Mouse (Mus musculus): ENCODE data around the gene Ccz1. TPM values are rescaled to one million over a fixed set of nuclear protein-coding genes. Genes with fewer than 3 reads are reported as not detected.
A peak's percentile ranks its signal among the peaks of the same experiment; 100 is the strongest.

Gene Ccz1
- total and polyA plus RNA-seq, 3 experiments: 9.3 to 29.6 (median 25.0) TPM

DNA sequence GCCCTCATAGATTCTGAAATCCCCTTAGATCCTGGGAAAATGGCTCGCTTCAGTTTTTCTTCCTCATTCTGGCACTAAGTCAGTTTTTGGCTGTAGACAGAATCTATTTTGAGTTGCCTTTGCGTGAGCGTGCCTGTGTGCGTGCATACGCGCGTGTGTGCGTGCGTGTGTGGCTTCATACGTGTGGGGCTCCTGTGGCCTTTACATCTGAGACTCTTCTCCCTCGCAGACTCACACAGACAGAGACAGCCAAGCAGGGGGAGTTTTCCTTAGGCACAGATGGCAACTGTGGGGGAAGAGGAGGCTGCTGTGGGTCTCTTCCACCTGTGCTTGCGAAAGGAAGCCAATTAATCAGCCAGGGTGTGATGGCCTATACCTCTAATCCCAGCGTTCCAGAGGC, 32.6 kb upstream of the Ccz1 start:
- no peak for TF ChIP-seq CTCF (IDR thresholded peaks at IDR 0.05)
- no peak for TF ChIP-seq EP300 (IDR thresholded peaks at IDR 0.05; ENCODE audit: insufficient read depth, low read depth, low read length)
- no peak for TF ChIP-seq POLR2A (IDR thresholded peaks at IDR 0.05; ENCODE audit: insufficient read depth, low read depth, low read length)
- intact Hi-C loops (cut with DNase I): no loop called here
- H3K79me2 ChIP-seq (replicated peaks; ENCODE audit: control insufficient read depth, insufficient read depth, low read length): no peaks in the 10 kb centered on the region
- 51% methylated on average over 13 of the region's 13 CpGs for WGBS
- no peak for DNase-seq
- no peaks in the 10 kb centered on the region for H3K36me3 ChIP-seq (ENCODE audit: control insufficient read depth, insufficient read depth, low read length)
- no peak overlapping the region for H3K27ac ChIP-seq
- no peaks in the 10 kb centered on the region for H3K4me1 ChIP-seq (ENCODE audit: control insufficient read depth, insufficient read depth, low read length)
- H3K4me3 ChIP-seq: no peak overlapping the region
- no peak overlapping the region for H3K9ac ChIP-seq (ENCODE audit: low read depth, low read length)
- H3K27me3 ChIP-seq (ENCODE audit: control insufficient read depth, insufficient read depth, low read length): no peaks in the 10 kb centered on the region

DNA sequence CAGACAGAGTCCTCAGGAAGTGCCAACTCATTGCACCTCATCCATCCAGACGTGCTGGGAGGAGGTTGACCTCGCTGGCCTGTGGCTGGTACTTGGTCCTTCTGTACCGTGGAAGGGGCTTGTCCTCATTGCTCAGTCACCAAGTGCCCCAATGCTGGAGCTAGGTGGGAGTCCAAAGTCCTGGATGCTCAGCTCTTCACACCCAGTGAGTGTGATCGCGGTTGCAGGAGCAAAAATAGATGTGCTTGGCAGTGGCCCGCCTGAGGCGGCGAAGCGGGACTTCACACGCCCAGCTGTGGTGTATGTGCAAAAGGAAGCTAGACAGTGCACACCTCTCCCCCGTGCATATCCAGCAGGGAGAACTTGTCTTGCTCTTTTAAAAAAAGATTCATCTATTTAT, 28.5 kb upstream of the Ccz1 start:
- DNase-seq: no peak
- Histone ChIP-seq H3K79me2 (replicated peaks; ENCODE audit: control insufficient read depth, insufficient read depth, low read length) (no peaks in the 10 kb centered on the region), H3K36me3 (ENCODE audit: control insufficient read depth, insufficient read depth, low read length) (no peaks in the 10 kb centered on the region), H3K4me1 (ENCODE audit: control insufficient read depth, insufficient read depth, low read length) (no peaks in the 10 kb centered on the region), H3K27me3 (ENCODE audit: control insufficient read depth, insufficient read depth, low read length) (no peaks in the 10 kb centered on the region), H3K27ac (no peak overlapping the region), H3K4me3 (no peak overlapping the region), H3K9ac (ENCODE audit: low read depth, low read length) (no peak overlapping the region)
- no peak for TF ChIP-seq CTCF (IDR thresholded peaks at IDR 0.05)
- no peak for TF ChIP-seq EP300 (IDR thresholded peaks at IDR 0.05; ENCODE audit: insufficient read depth, low read depth, low read length)
- intact Hi-C loops (cut with DNase I): no loop called here
- WGBS: 76% methylated on average over 11 of the region's 11 CpGs

DNA sequence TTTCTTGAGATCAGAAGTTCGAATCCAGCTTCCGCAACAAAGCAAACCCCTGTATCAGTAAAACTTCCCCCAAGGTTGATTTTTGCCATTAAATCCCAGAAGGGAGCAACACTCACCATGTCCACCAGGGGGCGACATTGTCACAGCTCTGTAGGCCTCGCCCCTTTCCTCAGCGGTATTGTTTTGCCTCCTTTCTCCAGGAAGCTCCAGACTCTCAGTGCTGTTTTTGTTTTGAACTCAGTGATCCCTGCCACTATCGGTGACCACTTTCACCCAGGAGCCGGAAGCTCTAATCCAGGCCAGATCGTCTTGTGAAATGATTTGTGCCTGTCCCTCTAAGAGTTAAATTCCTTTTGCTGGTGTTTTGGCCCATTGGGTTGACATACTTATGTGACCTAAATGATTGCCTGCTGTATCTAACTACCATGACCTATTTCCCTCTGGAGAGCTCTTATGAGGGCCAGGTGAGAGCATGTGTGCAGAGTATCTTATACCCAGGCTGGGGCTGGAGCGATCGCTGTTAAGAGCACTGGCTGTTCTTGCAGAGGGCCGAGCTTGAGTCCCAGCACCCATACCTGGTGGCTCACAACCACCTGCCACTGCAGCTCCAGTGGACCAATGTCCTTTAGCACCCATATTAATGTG, 26.2 kb upstream of the Ccz1 start:
- H3K27ac ChIP-seq: no peak overlapping the region
- H3K79me2 ChIP-seq (replicated peaks; ENCODE audit: control insufficient read depth, insufficient read depth, low read length): no peaks in the 10 kb centered on the region
- H3K4me3 ChIP-seq: no peak overlapping the region
- DNase-seq: peak; percentile 62 to 78
- WGBS: 40% methylated on average over 11 of the region's 11 CpGs
- TF ChIP-seq CTCF (IDR thresholded peaks at IDR 0.05): peak; percentile 99
- TF ChIP-seq EP300 (IDR thresholded peaks at IDR 0.05; ENCODE audit: insufficient read depth, low read depth, low read length): peak; percentile 53; the same call in 1 of the 2 replicates
- no peak for TF ChIP-seq POLR2A (IDR thresholded peaks at IDR 0.05; ENCODE audit: insufficient read depth, low read depth, low read length)
- intact Hi-C loops (cut with DNase I): loop anchor here (1.0 to 2.0 kb wide), 2 partner anchors 113 to 694 kb away; no protein-coding TSS in a partner anchor
- no peak overlapping the region for H3K9ac ChIP-seq (ENCODE audit: low read depth, low read length)
- no peaks in the 10 kb centered on the region for H3K36me3 ChIP-seq (ENCODE audit: control insufficient read depth, insufficient read depth, low read length)
- H3K4me1 ChIP-seq (ENCODE audit: control insufficient read depth, insufficient read depth, low read length): no peaks in the 10 kb centered on the region
- no peaks in the 10 kb centered on the region for H3K27me3 ChIP-seq (ENCODE audit: control insufficient read depth, insufficient read depth, low read length)

DNA sequence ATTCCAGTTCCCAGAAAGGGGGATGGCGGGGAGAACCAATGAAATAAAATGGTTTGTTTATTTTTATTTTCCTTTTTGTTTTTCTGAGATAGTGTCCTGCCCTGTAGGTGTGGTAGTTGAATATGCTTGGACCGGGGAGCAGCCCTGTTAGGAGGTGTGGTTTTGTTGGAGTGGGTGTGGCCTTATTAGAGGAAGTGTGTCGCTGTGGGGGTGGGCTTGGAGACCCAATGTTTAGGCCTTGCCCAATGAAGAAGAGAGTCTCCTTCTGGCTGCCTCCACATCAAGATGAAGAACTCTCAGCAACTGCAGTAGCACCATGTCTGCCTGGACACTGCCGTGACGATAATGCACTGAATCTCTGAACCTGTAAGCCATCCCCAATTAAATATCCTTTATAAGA, 25.2 kb upstream of the Ccz1 start:
- Histone ChIP-seq H3K9ac (ENCODE audit: low read depth, low read length) (no peak overlapping the region), H3K27ac (no peak overlapping the region), H3K36me3 (ENCODE audit: control insufficient read depth, insufficient read depth, low read length) (no peaks in the 10 kb centered on the region), H3K4me3 (no peak overlapping the region), H3K4me1 (ENCODE audit: control insufficient read depth, insufficient read depth, low read length) (no peaks in the 10 kb centered on the region), H3K27me3 (ENCODE audit: control insufficient read depth, insufficient read depth, low read length) (no peaks in the 10 kb centered on the region), H3K79me2 (replicated peaks; ENCODE audit: control insufficient read depth, insufficient read depth, low read length) (no peaks in the 10 kb centered on the region)
- intact Hi-C loops (cut with DNase I): loop anchor here (1.0 to 2.0 kb wide), 2 partner anchors 114 to 695 kb away; no protein-coding TSS in a partner anchor
- no peak for DNase-seq
- no peak for TF ChIP-seq POLR2A (IDR thresholded peaks at IDR 0.05; ENCODE audit: insufficient read depth, low read depth, low read length)
- TF ChIP-seq CTCF (IDR thresholded peaks at IDR 0.05): no peak
- no peak for TF ChIP-seq EP300 (IDR thresholded peaks at IDR 0.05; ENCODE audit: insufficient read depth, low read depth, low read length)
- WGBS: 84% methylated on average over 5 of the region's 5 CpGs

DNA sequence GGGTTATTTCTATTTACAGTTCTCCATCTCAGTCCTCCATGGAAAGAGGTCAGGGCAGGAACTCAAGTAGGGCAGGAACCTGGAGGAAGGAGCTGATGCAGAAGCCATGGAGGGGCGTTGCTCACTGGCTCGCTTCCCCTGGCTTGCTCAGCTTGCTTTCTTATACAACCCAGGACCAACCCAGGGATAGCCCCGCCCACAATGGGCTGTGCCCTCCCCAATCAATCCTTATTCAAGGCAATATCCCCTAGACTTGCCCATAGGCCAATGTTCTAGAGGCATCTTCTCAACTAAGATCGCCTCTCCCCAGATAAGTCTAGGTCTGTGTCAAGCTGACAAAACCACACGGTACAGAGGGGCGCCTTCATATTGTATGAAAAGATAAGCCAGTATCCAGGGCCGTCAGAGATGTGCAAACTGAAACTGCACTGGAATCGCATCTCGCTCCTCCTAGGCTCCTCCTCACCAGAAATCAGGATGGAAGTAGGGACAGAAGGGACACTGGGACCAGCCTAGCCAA, 24.5 kb upstream of the Ccz1 start:
- Histone ChIP-seq H3K79me2 (replicated peaks; ENCODE audit: control insufficient read depth, insufficient read depth, low read length) (no peaks in the 10 kb centered on the region), H3K4me3 (no peak overlapping the region), H3K9ac (ENCODE audit: low read depth, low read length) (no peak overlapping the region), H3K27me3 (ENCODE audit: control insufficient read depth, insufficient read depth, low read length) (no peaks in the 10 kb centered on the region), H3K27ac (no peak overlapping the region), H3K4me1 (ENCODE audit: control insufficient read depth, insufficient read depth, low read length) (no peaks in the 10 kb centered on the region), H3K36me3 (ENCODE audit: control insufficient read depth, insufficient read depth, low read length) (no peaks in the 10 kb centered on the region)
- WGBS: 71% methylated on average over 9 of the region's 9 CpGs
- no peak for TF ChIP-seq CTCF (IDR thresholded peaks at IDR 0.05)
- TF ChIP-seq POLR2A (IDR thresholded peaks at IDR 0.05; ENCODE audit: insufficient read depth, low read depth, low read length): no peak
- no peak for TF ChIP-seq EP300 (IDR thresholded peaks at IDR 0.05; ENCODE audit: insufficient read depth, low read depth, low read length)
- intact Hi-C loops (cut with DNase I): no loop called here
- no peak for DNase-seq

DNA sequence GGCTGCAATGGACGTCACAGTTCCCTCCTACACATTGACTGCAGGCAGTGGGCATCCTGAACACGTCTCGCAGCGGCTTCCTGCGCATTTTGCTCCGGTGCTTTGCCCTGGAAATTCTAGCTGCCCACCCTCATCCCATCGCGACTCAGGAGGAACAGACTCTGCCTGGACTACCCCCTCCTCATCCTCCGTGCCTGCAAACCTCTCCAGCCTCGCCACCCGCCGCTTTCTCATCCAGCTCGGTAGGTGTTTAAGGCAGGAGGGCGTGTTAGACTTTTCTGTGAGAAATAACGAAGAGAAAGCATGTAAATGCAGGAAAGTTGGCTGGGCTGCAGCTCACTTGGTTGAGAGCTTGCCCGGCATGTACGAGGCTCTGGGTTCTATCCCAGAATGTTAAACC, 22.3 kb upstream of the Ccz1 start:
- TF ChIP-seq CTCF (IDR thresholded peaks at IDR 0.05) (no peak), POLR2A (IDR thresholded peaks at IDR 0.05; ENCODE audit: insufficient read depth, low read depth, low read length) (no peak), EP300 (IDR thresholded peaks at IDR 0.05; ENCODE audit: insufficient read depth, low read depth, low read length) (no peak)
- H3K27me3 ChIP-seq (ENCODE audit: control insufficient read depth, insufficient read depth, low read length): no peaks in the 10 kb centered on the region
- H3K4me1 ChIP-seq (ENCODE audit: control insufficient read depth, insufficient read depth, low read length): no peaks in the 10 kb centered on the region
- H3K9ac ChIP-seq (ENCODE audit: low read depth, low read length): no peak overlapping the region
- no peaks in the 10 kb centered on the region for H3K79me2 ChIP-seq (replicated peaks; ENCODE audit: control insufficient read depth, insufficient read depth, low read length)
- no peak overlapping the region for H3K4me3 ChIP-seq
- no peaks in the 10 kb centered on the region for H3K36me3 ChIP-seq (ENCODE audit: control insufficient read depth, insufficient read depth, low read length)
- WGBS: 55% methylated on average over 17 of the region's 17 CpGs
- DNase-seq: no peak
- H3K27ac ChIP-seq: no peak overlapping the region
- intact Hi-C loops (cut with DNase I): no loop called here

All from heart, adult 2 months (tissue).